Mouse (Mus musculus) spleen, adult 2 months (tissue): ENCODE data around the gene Tmem178.

ENCODE experiments used
- CTCF ChIP-seq: fragments of 200-500 bp; IDR thresholded peaks from 2 replicates; pipeline ENCODE4 v1.5.1; 2011; ENCODE audit warnings: mild to moderate bottlenecking, inconsistent platforms; ENCODE audit not compliant: insufficient read depth, insufficient read length, insufficient replicate concordance; ENCODE audit errors: extremely low read depth
- POLR2A ChIP-seq: fragments of 200-500 bp; IDR thresholded peaks from 2 replicates; pipeline ENCODE4 v1.6.1; 2011; ENCODE audit warnings: low read depth, low read length, inconsistent platforms

DNA sequence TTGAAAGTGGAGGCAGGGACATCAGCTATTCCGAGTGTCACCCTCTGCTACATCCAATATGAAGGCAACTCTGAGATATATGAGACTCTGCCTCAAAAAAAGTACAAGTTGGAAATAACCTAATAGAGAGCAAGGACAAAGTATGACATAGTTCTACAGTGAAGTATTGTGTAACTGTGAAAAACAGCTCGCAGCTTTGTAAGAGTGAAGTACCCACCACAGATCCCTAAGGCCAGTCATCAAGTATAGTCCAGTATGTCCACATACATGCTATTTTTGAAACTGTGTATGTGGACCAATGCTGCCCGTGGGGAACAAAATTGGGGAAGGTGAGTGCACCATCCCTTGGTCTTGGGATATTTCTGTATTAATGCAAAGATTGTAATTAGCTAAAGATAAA lies 18.9 kb upstream of the Tmem178 start:
- TF ChIP-seq POLR2A (no peak), CTCF (no peak)
